8 mouse cellular contexts compared by ENCODE assay signal in genomic region chr12:100228041-100228725, GRCm38 (mm10). TPM values are rescaled to one million over a fixed set of nuclear protein-coding genes. Genes with fewer than 3 reads are reported as not detected.
DNase-seq lines count a peak whose midpoint lies in the region; ATAC-seq and TF ChIP-seq lines count a peak whose summit lies in the region.

No protein-coding gene starts in this region.

- H3K9ac ChIP-seq in lung, embryonic 14.5 days = no peak overlapping the region
- H3K9ac ChIP-seq in forebrain, embryonic 14.5 days (ENCODE audit: low read length) = peak overlapping the region; percentile 45
- H3K9ac ChIP-seq in midbrain, embryonic 14.5 days (replicated peaks; ENCODE audit: low read length) = peak overlapping the region; percentile 7; the same call in 1 of the 2 replicates

- H3K36me3 ChIP-seq in lung, embryonic 14.5 days (ENCODE audit: insufficient read depth) = no peaks in the 10 kb centered on the region
- no peaks in the 10 kb centered on the region for H3K36me3 ChIP-seq in forebrain, embryonic 14.5 days (ENCODE audit: control insufficient read depth, insufficient read depth, low read length)
- no peaks in the 10 kb centered on the region for H3K36me3 ChIP-seq in midbrain, embryonic 14.5 days (ENCODE audit: control insufficient read depth, insufficient read depth, low read length)

- no peak for ATAC-seq in lung, embryonic 14.5 days (ENCODE audit: insufficient read depth)
- ATAC-seq in forebrain, embryonic 14.5 days = peak; percentile 59
- ATAC-seq in midbrain, embryonic 14.5 days (ENCODE audit: low FRiP score, low TSS enrichment) = peak; percentile 53; the same call in 1 of the 2 replicates
- no peak for ATAC-seq in megakaryocyte progenitor cell, adult 5-6 weeks (replicated peaks; ENCODE audit: poor library complexity)

- peak; percentile 42 for DNase-seq in lung, embryonic 14.5 days
- DNase-seq in lung, postnatal 10 days = no peak
- DNase-seq in forebrain, embryonic 14.5 days (ENCODE audit: low spot score) = peak; percentile 38
- peak; percentile 49 for DNase-seq in midbrain, embryonic 14.5 days
- peak; percentile 76 for DNase-seq in thymus, postnatal 14 days
- DNase-seq in layer of hippocampus, postnatal 10 days (ENCODE audit: low spot score in 2 of 2) = no peak
- no peak for DNase-seq in urinary bladder, adult 18-20 months (ENCODE audit: low spot score in 2 of 2)

- H3K4me1 ChIP-seq in lung, embryonic 14.5 days (ENCODE audit: insufficient read depth) = no peaks in the 10 kb centered on the region
- H3K4me1 ChIP-seq in forebrain, embryonic 14.5 days (ENCODE audit: control insufficient read depth, insufficient read depth, low read length) = peaks cover 22% of the 10 kb centered on the region
- peaks cover 32% of the 10 kb centered on the region for H3K4me1 ChIP-seq in midbrain, embryonic 14.5 days (ENCODE audit: control insufficient read depth, insufficient read depth, low read length)

- no peak for TF ChIP-seq CTCF in lung, embryonic 14.5 days (IDR thresholded peaks at IDR 0.05; ENCODE audit: low read depth)

- no peaks in the 10 kb centered on the region for H3K9me3 ChIP-seq in lung, embryonic 14.5 days (ENCODE audit: low read depth, low read length)
- no peaks in the 10 kb centered on the region for H3K9me3 ChIP-seq in forebrain, embryonic 14.5 days (replicated peaks; ENCODE audit: control insufficient read depth, low read length)
- 0 out of 2 replicates have a peak, but pooled peaks cover 7% of the 10 kb centered on the region for H3K9me3 ChIP-seq in midbrain, embryonic 14.5 days (ENCODE audit: control insufficient read depth, low read length)

- no peaks in the 10 kb centered on the region for H3K27me3 ChIP-seq in lung, embryonic 14.5 days (ENCODE audit: insufficient read depth, low read length)
- no peaks in the 10 kb centered on the region for H3K27me3 ChIP-seq in forebrain, embryonic 14.5 days (replicated peaks; ENCODE audit: control insufficient read depth, insufficient read depth, low read length)
- no peaks in the 10 kb centered on the region for H3K27me3 ChIP-seq in midbrain, embryonic 14.5 days (ENCODE audit: control insufficient read depth, insufficient read depth, low read length)

- no peak overlapping the region for H3K4me2 ChIP-seq in lung, embryonic 14.5 days
- H3K4me2 ChIP-seq in forebrain, embryonic 14.5 days (ENCODE audit: low read length) = no peak overlapping the region
- no peak overlapping the region for H3K4me2 ChIP-seq in midbrain, embryonic 14.5 days (ENCODE audit: low read length)

- H3K4me3 ChIP-seq in lung, embryonic 14.5 days (ENCODE audit: low read depth, low read length) = no peak overlapping the region
- no peak overlapping the region for H3K4me3 ChIP-seq in forebrain, embryonic 14.5 days (ENCODE audit: low read depth, low read length)
- H3K4me3 ChIP-seq in midbrain, embryonic 14.5 days (replicated peaks; ENCODE audit: low read depth, low read length) = no peak overlapping the region

- H3K27ac ChIP-seq in lung, embryonic 14.5 days (ENCODE audit: low read depth) = peak overlapping the region; percentile 54; the same call in 1 of the 2 replicates
- peak overlapping the region; percentile 53; the same call in 1 of the 2 replicates for H3K27ac ChIP-seq in forebrain, embryonic 14.5 days (ENCODE audit: low read depth, low read length)
- H3K27ac ChIP-seq in midbrain, embryonic 14.5 days (replicated peaks; ENCODE audit: low read depth, low read length) = peak overlapping the region; percentile 37

- WGBS in lung, embryonic 14.5 days = 43% methylated on average over 11 of the region's 11 CpGs
- 28% methylated on average over 11 of the region's 11 CpGs for WGBS in forebrain, embryonic 14.5 days
- 23% methylated on average over 11 of the region's 11 CpGs for WGBS in midbrain, embryonic 14.5 days

RNA-seq across cellular contexts. Expression of gene Calm1, which starts 28.9 kb away (rescaled TPM):
- polyA plus RNA-seq in lung, embryonic 14.5 days (2014; fragmentation: Nextera tagmentation; extraction: Ambion mirVana) = 1,610 and 1,758 TPM in 2 replicates
- polyA plus RNA-seq in forebrain, embryonic 14.5 days (2014; fragmentation: Nextera tagmentation; extraction: Ambion mirVana) = 2,256 and 2,267 TPM in 2 replicates
- 2,581 and 2,856 TPM in 2 replicates for polyA plus RNA-seq in midbrain, embryonic 14.5 days (2014; fragmentation: Nextera tagmentation; extraction: Ambion mirVana)
- 1,000 to 10,000 TPM; 1,868 to 2,057 TPM for total RNA-seq in layer of hippocampus, postnatal 10 days (2021)
- 340 and 447 TPM in 2 replicates for total RNA-seq in megakaryocyte progenitor cell, adult 5-6 weeks (2015)
- 536 and 549 TPM in 2 replicates for total RNA-seq in megakaryocyte progenitor cell, adult 5-6 weeks (2017)

Comparison
In these comparisons a context has a peak if more than half of its experiments do, and no peak if none do; other contexts are left out.
1. DNase-seq: peak in lung, embryonic 14.5 days (single experiment), forebrain, embryonic 14.5 days (single experiment), midbrain, embryonic 14.5 days (single experiment) and thymus, postnatal 14 days (single experiment); none in lung, postnatal 10 days (single experiment), layer of hippocampus, postnatal 10 days (0 of 2) and urinary bladder, adult 18-20 months (0 of 2).
2. ATAC-seq: peak in forebrain, embryonic 14.5 days (single experiment) and midbrain, embryonic 14.5 days (single experiment); none in lung, embryonic 14.5 days (single experiment) and megakaryocyte progenitor cell, adult 5-6 weeks (single experiment).
3. Peak in every context shown above with its lines, with median percentiles within 50 percentile points of each other: H3K27ac ChIP-seq.